Mouse (Mus musculus) erythroblast, embryonic 14.5 days (primary cell): Measurements from ENCODE around the gene Yipf2.

Experiments used
- GATA1 ChIP-seq: IDR thresholded peaks from 2 replicates; pipeline ENCODE4 v1.6.1; 2012; ENCODE audit warnings: low read length, inconsistent platforms, mixed read lengths
- TAL1 ChIP-seq: IDR thresholded peaks from 3 replicates; pipeline ENCODE4 v1.6.1; 2012; ENCODE audit warnings: low read length, inconsistent platforms, mixed read lengths

- TF ChIP-seq TAL1, result no peak
- TF ChIP-seq GATA1, result no peak
These were observed 28.2 kb downstream of the Yipf2 start for GRCm38 (mm10) chr9:21564420-21564819.
